Mouse (Mus musculus) bone marrow macrophage, adult 2 months (primary cell): Measurements from ENCODE around the gene Pacrg.

Experiments used
- CTCF ChIP-seq: IDR thresholded peaks from 2 replicates; pipeline ENCODE4 v1.5.1; 2012; ENCODE audit warnings: low read depth, mild to moderate bottlenecking, low read length, moderate library complexity
- POLR2A ChIP-seq: IDR thresholded peaks from 2 replicates; pipeline ENCODE4 v1.6.1; 2012; ENCODE audit warnings: mild to moderate bottlenecking, low read depth, low read length, borderline replicate concordance

DNA sequence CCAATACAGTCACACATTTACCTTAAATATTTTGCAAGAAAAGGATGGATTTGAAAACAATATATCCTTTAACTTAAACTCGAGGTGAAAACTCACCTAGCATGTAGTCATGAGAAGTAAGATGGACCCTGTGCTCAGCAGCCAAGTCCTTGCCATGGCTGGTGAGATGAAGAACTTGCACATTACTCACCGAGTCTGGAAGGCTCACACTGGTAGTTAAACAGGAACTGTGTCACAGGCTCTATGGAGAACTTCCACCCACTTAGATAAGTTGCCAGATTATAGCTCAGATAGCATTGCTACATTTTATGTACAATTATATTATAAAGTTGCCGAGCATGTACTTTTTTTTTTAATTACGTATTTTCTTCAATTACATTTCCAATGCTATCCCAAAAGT, 267.7 kb downstream of the Pacrg start:
- no peak for TF ChIP-seq POLR2A
- TF ChIP-seq CTCF, result no peak
